Mouse (Mus musculus): ENCODE measurements around the gene Gm16253. TPM values are rescaled to one million over a fixed set of nuclear protein-coding genes. Genes with fewer than 3 reads are reported as not detected.

Gm16253 gene
- polyA plus RNA-seq, 1 experiment from 2014 or later: 0.46 TPM

GRCm38 (mm10) chr3:96554251-96554650, 22.5 kb upstream of the Gm16253 start:
- Histone ChIP-seq H3K4me2 (replicated peaks; ENCODE audit: low read depth, low read length) (no peak overlapping the region), H3K27me3 (ENCODE audit: control insufficient read depth, insufficient read depth, low read length) (no peaks in the 10 kb centered on the region), H3K36me3 (ENCODE audit: control insufficient read depth, insufficient read depth, low read length) (no peaks in the 10 kb centered on the region), H3K4me1 (replicated peaks; ENCODE audit: control insufficient read depth, insufficient read depth, low read length) (no peaks in the 10 kb centered on the region), H3K27ac (ENCODE audit: low read depth, low read length) (no peak overlapping the region), H3K9ac (ENCODE audit: low read depth, low read length) (no peak overlapping the region), H3K4me3 (ENCODE audit: low read depth, low read length) (no peak overlapping the region), H3K9me3 (ENCODE audit: control insufficient read depth, low read length) (no peaks in the 10 kb centered on the region)
- DNase-seq (ENCODE audit: low spot score) (no peak), ATAC-seq (ENCODE audit: low FRiP score) (no peak)
- 80% methylated on average over 6 of the region's 6 CpGs for WGBS

GRCm38 (mm10) chr3:96555041-96555596, 21.7 kb upstream of the Gm16253 start:
- H3K9ac ChIP-seq (ENCODE audit: low read depth, low read length): no peak overlapping the region
- ATAC-seq (ENCODE audit: low FRiP score) (no peak), DNase-seq (ENCODE audit: low spot score) (no peak)
- no peak overlapping the region for H3K4me2 ChIP-seq (replicated peaks; ENCODE audit: low read depth, low read length)
- H3K27me3 ChIP-seq (ENCODE audit: control insufficient read depth, insufficient read depth, low read length): no peaks in the 10 kb centered on the region
- no peaks in the 10 kb centered on the region; the same call in 1 of the 2 replicates for H3K4me1 ChIP-seq (replicated peaks; ENCODE audit: control insufficient read depth, insufficient read depth, low read length)
- no peak overlapping the region for H3K4me3 ChIP-seq (ENCODE audit: low read depth, low read length)
- H3K36me3 ChIP-seq (ENCODE audit: control insufficient read depth, insufficient read depth, low read length): no peaks in the 10 kb centered on the region
- 60% methylated on average over 12 of the region's 12 CpGs for WGBS
- no peak overlapping the region for H3K27ac ChIP-seq (ENCODE audit: low read depth, low read length)
- H3K9me3 ChIP-seq (ENCODE audit: control insufficient read depth, low read length): no peaks in the 10 kb centered on the region

- no peaks in the 10 kb centered on the region for H3K36me3 ChIP-seq (ENCODE audit: control insufficient read depth, insufficient read depth, low read length)
- H3K27ac ChIP-seq (ENCODE audit: low read depth, low read length): no peak overlapping the region
- H3K9ac ChIP-seq (ENCODE audit: low read depth, low read length): no peak overlapping the region
- no peak overlapping the region for H3K4me3 ChIP-seq (ENCODE audit: low read depth, low read length)
- no peak overlapping the region for H3K4me2 ChIP-seq (replicated peaks; ENCODE audit: low read depth, low read length)
- no peak for ATAC-seq (ENCODE audit: low FRiP score)
- WGBS: 87% methylated on average over 15 of the region's 15 CpGs
- no peaks in the 10 kb centered on the region; the same call in 1 of the 2 replicates for H3K4me1 ChIP-seq (replicated peaks; ENCODE audit: control insufficient read depth, insufficient read depth, low read length)
- no peaks in the 10 kb centered on the region for H3K27me3 ChIP-seq (ENCODE audit: control insufficient read depth, insufficient read depth, low read length)
- no peaks in the 10 kb centered on the region for H3K9me3 ChIP-seq (ENCODE audit: control insufficient read depth, low read length)
- no peak for DNase-seq (ENCODE audit: low spot score)
Observed at GRCm38 (mm10) chr3:96555999-96556614, 20.7 kb upstream of the Gm16253 start.

GRCm38 (mm10) chr3:96556651-96557635, 19.8 kb upstream of the Gm16253 start:
- no peaks in the 10 kb centered on the region; the same call in 1 of the 2 replicates for H3K4me1 ChIP-seq (replicated peaks; ENCODE audit: control insufficient read depth, insufficient read depth, low read length)
- peak; percentile 53 for DNase-seq (ENCODE audit: low spot score)
- no peaks in the 10 kb centered on the region for H3K9me3 ChIP-seq (ENCODE audit: control insufficient read depth, low read length)

GRCm38 (mm10) chr3:96557694-96558093, 19.1 kb upstream of the Gm16253 start, which contains the start of gene Txnip:
Gene Txnip, plus strand, starts transcription at chr3:96557957.
- Histone ChIP-seq H3K4me2 (replicated peaks; ENCODE audit: low read depth, low read length) (peak within 1 kb of the TSS; percentile 65), H3K27ac (ENCODE audit: low read depth, low read length) (peak within 1 kb of the TSS; percentile 45; the same call in 1 of the 2 replicates), H3K9ac (ENCODE audit: low read depth, low read length) (peak within 1 kb of the TSS; percentile 77), H3K9me3 (ENCODE audit: control insufficient read depth, low read length) (no peaks in the 10 kb centered on the region), H3K27me3 (ENCODE audit: control insufficient read depth, insufficient read depth, low read length) (no peaks in the 10 kb centered on the region), H3K36me3 (ENCODE audit: control insufficient read depth, insufficient read depth, low read length) (no peaks in the 10 kb centered on the region), H3K4me1 (replicated peaks; ENCODE audit: control insufficient read depth, insufficient read depth, low read length) (no peaks in the 10 kb centered on the region; the same call in 1 of the 2 replicates), H3K4me3 (ENCODE audit: low read depth, low read length) (peak within 1 kb of the TSS; percentile 75)
- ATAC-seq (ENCODE audit: low FRiP score) (peak; percentile 99), DNase-seq (ENCODE audit: low spot score) (peak; percentile 99)
- under 1% methylated on average over 26 of the region's 26 CpGs for WGBS

More at GRCm38 (mm10) chr3:96556651-96557635, 19.8 kb upstream of the Gm16253 start:
- peak overlapping the region; percentile 75 for H3K4me3 ChIP-seq (ENCODE audit: low read depth, low read length)
- H3K4me2 ChIP-seq (replicated peaks; ENCODE audit: low read depth, low read length): peak overlapping the region; percentile 65
- ATAC-seq (ENCODE audit: low FRiP score): no peak
- H3K9ac ChIP-seq (ENCODE audit: low read depth, low read length): peak overlapping the region; percentile 57
- H3K27ac ChIP-seq (ENCODE audit: low read depth, low read length): peak overlapping the region; percentile 2; the same call in 1 of the 2 replicates
- 12% methylated on average over 22 of the region's 22 CpGs for WGBS
- no peaks in the 10 kb centered on the region for H3K36me3 ChIP-seq (ENCODE audit: control insufficient read depth, insufficient read depth, low read length)
- no peaks in the 10 kb centered on the region for H3K27me3 ChIP-seq (ENCODE audit: control insufficient read depth, insufficient read depth, low read length)

GRCm38 (mm10) chr3:96558159-96558558, 18.6 kb upstream of the Gm16253 start:
- peak overlapping the region; percentile 77 for H3K9ac ChIP-seq (ENCODE audit: low read depth, low read length)
- no peaks in the 10 kb centered on the region for H3K27me3 ChIP-seq (ENCODE audit: control insufficient read depth, insufficient read depth, low read length)
- peak overlapping the region; percentile 75 for H3K4me3 ChIP-seq (ENCODE audit: low read depth, low read length)
- H3K4me2 ChIP-seq (replicated peaks; ENCODE audit: low read depth, low read length): peak overlapping the region; percentile 65
- H3K9me3 ChIP-seq (ENCODE audit: control insufficient read depth, low read length): no peaks in the 10 kb centered on the region
- H3K36me3 ChIP-seq (ENCODE audit: control insufficient read depth, insufficient read depth, low read length): no peaks in the 10 kb centered on the region
- DNase-seq (ENCODE audit: low spot score) (peak; percentile 46), ATAC-seq (ENCODE audit: low FRiP score) (peak; percentile 38; the same call in 1 of the 2 replicates)
- H3K27ac ChIP-seq (ENCODE audit: low read depth, low read length): peak overlapping the region; percentile 45; the same call in 1 of the 2 replicates
- WGBS: under 1% methylated on average over 17 of the region's 17 CpGs
- no peaks in the 10 kb centered on the region; the same call in 1 of the 2 replicates for H3K4me1 ChIP-seq (replicated peaks; ENCODE audit: control insufficient read depth, insufficient read depth, low read length)

- Histone ChIP-seq H3K36me3 (ENCODE audit: control insufficient read depth, insufficient read depth, low read length) (no peaks in the 10 kb centered on the region), H3K9me3 (ENCODE audit: control insufficient read depth, low read length) (no peaks in the 10 kb centered on the region), H3K27ac (ENCODE audit: low read depth, low read length) (no peak overlapping the region), H3K9ac (ENCODE audit: low read depth, low read length) (peak overlapping the region; percentile 77), H3K27me3 (ENCODE audit: control insufficient read depth, insufficient read depth, low read length) (no peaks in the 10 kb centered on the region), H3K4me2 (replicated peaks; ENCODE audit: low read depth, low read length) (peak overlapping the region; percentile 65), H3K4me3 (ENCODE audit: low read depth, low read length) (peak overlapping the region; percentile 75), H3K4me1 (replicated peaks; ENCODE audit: control insufficient read depth, insufficient read depth, low read length) (no peaks in the 10 kb centered on the region; the same call in 1 of the 2 replicates)
- ATAC-seq (ENCODE audit: low FRiP score) (no peak), DNase-seq (ENCODE audit: low spot score) (no peak)
- 49% methylated on average over 10 of the region's 10 CpGs for WGBS
Observed at GRCm38 (mm10) chr3:96558668-96559196, 18.1 kb upstream of the Gm16253 start.

- peak overlapping the region; percentile 75 for H3K4me3 ChIP-seq (ENCODE audit: low read depth, low read length)
- no peak for ATAC-seq (ENCODE audit: low FRiP score)
- no peaks in the 10 kb centered on the region; the same call in 1 of the 2 replicates for H3K4me1 ChIP-seq (replicated peaks; ENCODE audit: control insufficient read depth, insufficient read depth, low read length)
- H3K9me3 ChIP-seq (ENCODE audit: control insufficient read depth, low read length): no peaks in the 10 kb centered on the region
- H3K9ac ChIP-seq (ENCODE audit: low read depth, low read length): peak overlapping the region; percentile 23; the same call in 1 of the 2 replicates
- no peak overlapping the region for H3K27ac ChIP-seq (ENCODE audit: low read depth, low read length)
- H3K27me3 ChIP-seq (ENCODE audit: control insufficient read depth, insufficient read depth, low read length): no peaks in the 10 kb centered on the region
- no peaks in the 10 kb centered on the region for H3K36me3 ChIP-seq (ENCODE audit: control insufficient read depth, insufficient read depth, low read length)
- DNase-seq (ENCODE audit: low spot score): no peak
- whole genome bisulfite sequencing: 91% methylated on average over 12 of the region's 12 CpGs
- peak overlapping the region; percentile 65 for H3K4me2 ChIP-seq (replicated peaks; ENCODE audit: low read depth, low read length)
Observed at GRCm38 (mm10) chr3:96559398-96559910, 17.3 kb upstream of the Gm16253 start.

Measured in hindbrain, embryonic 11.5 days (tissue).